Mouse (Mus musculus): ENCODE results near the gene Scyl2. TPM values are rescaled to one million over a fixed set of nuclear protein-coding genes. Genes with fewer than 3 reads are reported as not detected.

The Scyl2 gene
- 14.4 and 21.2 TPM in 2 replicates for polyA plus RNA-seq (2012; rRNA removed; ENCODE audit: low replicate concordance)

DNA sequence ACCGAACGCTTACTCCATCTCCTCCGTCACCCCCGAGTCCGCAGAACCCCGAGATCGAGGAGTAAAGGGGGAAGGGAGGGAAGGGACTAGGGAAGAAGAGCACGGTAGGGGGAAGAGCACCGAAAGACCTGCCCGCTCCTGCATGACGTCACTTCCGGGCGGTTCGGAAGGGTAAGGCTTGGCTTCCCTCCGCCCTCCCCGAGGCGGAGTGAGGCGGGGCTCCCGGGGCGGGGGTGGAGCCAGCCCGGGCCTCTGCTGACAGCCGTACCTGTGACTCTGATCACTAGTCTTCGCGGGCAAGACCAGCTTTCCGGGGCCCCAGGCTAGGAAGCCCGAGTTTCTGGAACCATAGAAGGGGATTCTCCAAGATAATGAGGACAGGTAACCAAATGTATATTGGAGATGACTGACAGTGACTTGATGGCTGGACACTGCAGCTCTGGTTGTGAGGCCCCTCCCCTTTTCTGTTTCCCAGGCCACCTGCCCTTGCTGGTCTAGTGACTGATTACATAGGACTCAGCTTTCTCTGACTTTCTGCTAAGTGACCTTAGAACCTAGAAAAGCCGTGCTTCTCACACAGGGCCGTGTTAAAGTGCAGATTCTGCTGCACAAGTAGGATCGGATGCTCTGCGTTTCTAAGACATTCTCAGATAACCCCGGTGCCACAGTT is at the start of gene Scyl2:
Gene Scyl2, minus strand, starts transcription at position 147 of the 670 bp plus-strand sequence.

GRCm38 (mm10) chr10:89732001-89732794 is 46.1 kb upstream of the Scyl2 start, which contains the start of gene Actr6:
Gene Actr6, minus strand, starts transcription at chr10:89732295.

DNA sequence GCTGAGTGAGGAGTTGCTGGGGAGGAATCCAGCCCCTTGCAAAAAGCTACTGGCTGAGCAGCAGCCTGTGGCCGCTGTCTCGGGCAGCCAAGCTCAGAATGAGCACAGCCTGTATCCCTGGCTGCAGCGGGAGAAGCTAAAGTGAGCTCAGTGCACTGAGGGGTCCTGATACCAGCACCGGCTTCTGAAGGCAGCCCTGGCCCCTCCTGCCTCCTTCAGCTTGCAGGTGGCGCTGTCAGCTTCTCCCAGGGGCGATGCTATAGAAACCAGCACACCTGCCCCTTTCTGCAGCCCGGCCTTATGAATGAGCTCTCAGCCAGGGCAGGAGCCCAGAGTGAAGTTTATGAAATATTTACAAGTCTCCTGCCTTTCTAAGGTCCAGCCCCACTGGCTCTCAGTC is 65.0 kb downstream of the Scyl2 start, which contains the start of gene Slc17a8:
Gene Slc17a8, minus strand, starts transcription at position 125 of the 400 bp plus-strand sequence.

Other genes starting within 250 kb of the Scyl2 start
- 0.79 and 5.0 TPM in 2 replicates for gene Gas2l3, start 242.3 kb downstream of the Scyl2 start, polyA plus RNA-seq (2012; rRNA removed; ENCODE audit: low replicate concordance)
- 0.27 and 0.57 TPM in 2 replicates for gene Nr1h4, start 152.7 kb downstream of the Scyl2 start, polyA plus RNA-seq (2012; rRNA removed; ENCODE audit: low replicate concordance)
- 0.07 and 0.08 TPM in 2 replicates for gene Slc17a8, start 65.0 kb downstream of the Scyl2 start, polyA plus RNA-seq (2012; rRNA removed; ENCODE audit: low replicate concordance)
- gene Actr6, start 46.0 kb upstream of the Scyl2 start, polyA plus RNA-seq (2012; rRNA removed; ENCODE audit: low replicate concordance), result 2.2 and 2.4 TPM in 2 replicates
- gene Uhrf1bp1l, start 58.7 kb upstream of the Scyl2 start, polyA plus RNA-seq (2012; rRNA removed; ENCODE audit: low replicate concordance), result 15.2 and 29.0 TPM in 2 replicates
- gene Anks1b, start 187.2 kb upstream of the Scyl2 start, polyA plus RNA-seq (2012; rRNA removed; ENCODE audit: low replicate concordance), result 0.03 and 0.10 TPM in 2 replicates